Mouse (Mus musculus): ENCODE measurements around the gene Disc1.

- no peak for TF ChIP-seq CTCF (IDR thresholded peaks at IDR 0.05)
- no peak for TF ChIP-seq EP300 (IDR thresholded peaks at IDR 0.05)
Measured at GRCm38 (mm10) chr8:125221062-125221461, 167.1 kb downstream of the Disc1 start.
